Mouse (Mus musculus) heart, adult 18-20 months (tissue): ENCODE measurements around the gene Vps45. TPM values are rescaled to one million over a fixed set of nuclear protein-coding genes. Genes with fewer than 3 reads are reported as not detected.
"Not testable (repeated sequence)": the region's sequence is repeated elsewhere in the genome, so short reads cannot be mapped to it uniquely, and the experiment has no call there.

Source experiments
- DNase-seq, 2 experiments: peaks; one replicate each; pipeline ENCODE4 v3.0.0; 2021 to 2022; ENCODE audit warnings: mixed read lengths in 1 of 2
- total RNA-seq, 2 experiments: library from RNA; stranded (reverse); gene quantifications; 2 replicates each; pipeline ENCODE4 v1.2.3; 2021

Vps45 gene
- total RNA-seq, 2 experiments from 2014 or later = 22.5 to 27.1 TPM

- DNase-seq = no peak
Observed at GRCm38 (mm10) chr3:95972873-95973634, 85.2 kb downstream of the Vps45 start.

- DNase-seq = peak in 1 of 2 experiments; percentile 47
Observed at GRCm38 (mm10) chr3:95972251-95972872, 85.9 kb downstream of the Vps45 start.

- DNase-seq = not testable (repeated sequence)
Observed at GRCm38 (mm10) chr3:95970661-95971060, 87.6 kb downstream of the Vps45 start.

GRCm38 (mm10) chr3:95969277-95969676 lies 89.0 kb downstream of the Vps45 start:
- DNase-seq = no peak

GRCm38 (mm10) chr3:95965518-95966451 lies 92.5 kb downstream of the Vps45 start:
- DNase-seq = peak; percentile 51 to 67

- no peak for DNase-seq
Observed at GRCm38 (mm10) chr3:95963681-95964080, 94.6 kb downstream of the Vps45 start.

GRCm38 (mm10) chr3:95963230-95963629 lies 95.0 kb downstream of the Vps45 start:
- DNase-seq = no peak

GRCm38 (mm10) chr3:95962182-95962581 lies 96.1 kb downstream of the Vps45 start:
- DNase-seq = not testable (repeated sequence)

- DNase-seq = no peak
Observed at GRCm38 (mm10) chr3:95959807-95960206, 98.5 kb downstream of the Vps45 start.

GRCm38 (mm10) chr3:95959082-95959481 lies 99.2 kb downstream of the Vps45 start:
- no peak for DNase-seq

GRCm38 (mm10) chr3:95957359-95958148 lies 100.7 kb downstream of the Vps45 start:
- peak; percentile 76 to 77 for DNase-seq

- no peak for DNase-seq
Observed at GRCm38 (mm10) chr3:95955318-95955717, 102.9 kb downstream of the Vps45 start.

GRCm38 (mm10) chr3:95954648-95955173 lies 103.6 kb downstream of the Vps45 start:
- DNase-seq = not testable (repeated sequence)

GRCm38 (mm10) chr3:95953522-95953921 lies 104.7 kb downstream of the Vps45 start:
- DNase-seq = peak; percentile 34 to 64

GRCm38 (mm10) chr3:95953023-95953422 lies 105.2 kb downstream of the Vps45 start:
- no peak for DNase-seq

- DNase-seq = not testable (repeated sequence)
Observed at GRCm38 (mm10) chr3:95951566-95951965, 106.7 kb downstream of the Vps45 start.

GRCm38 (mm10) chr3:95950763-95951551 lies 107.3 kb downstream of the Vps45 start:
- DNase-seq = peak; percentile 93 to 94
